Mouse (Mus musculus) adrenal gland, adult 18-20 months (tissue): ENCODE results near the gene Lrrc17. TPM values are rescaled to one million over a fixed set of nuclear protein-coding genes. Genes with fewer than 3 reads are reported as not detected.
"Not testable (repeated sequence)": the region's sequence is repeated elsewhere in the genome, so short reads cannot be mapped to it uniquely, and the experiment has no call there.

Source experiments
- DNase-seq, 2 experiments: peaks; one replicate each; pipeline ENCODE4 v3.0.0; 2021 to 2022; ENCODE audit warnings: low spot score in 2 of 2
- total RNA-seq, 2 experiments: library from RNA; stranded (reverse); gene quantifications; 1 replicate in 1 of 2; 2 replicates in 1 of 2; pipeline ENCODE4 v1.2.3; 2021

The Lrrc17 gene
- total RNA-seq, 2 experiments from 2014 or later = 3.0 to 3.4 TPM

- DNase-seq = peak in 1 of 2 experiments; percentile 9
Observed at GRCm38 (mm10) chr5:21532921-21533320, 10.4 kb upstream of the Lrrc17 start.

DNA sequence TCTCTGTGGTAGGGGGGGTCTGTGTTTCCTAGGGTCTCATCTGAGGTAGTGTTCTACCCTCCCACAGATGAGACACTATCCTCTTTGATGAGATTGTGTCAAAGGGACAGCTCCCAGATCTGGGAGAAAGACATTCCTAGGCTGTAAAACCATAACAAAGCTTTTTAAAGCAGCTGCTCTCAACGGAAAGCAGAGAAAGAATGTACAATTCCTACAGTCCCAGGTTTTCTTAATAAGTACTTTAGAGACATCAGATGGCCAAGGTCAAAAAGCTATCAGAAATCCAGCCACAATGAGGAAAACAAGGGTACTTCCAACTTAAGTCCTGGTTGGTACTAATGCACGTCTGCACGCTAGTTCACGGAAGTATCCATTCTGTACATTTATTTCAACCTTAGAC lies 1.1 kb upstream of the Lrrc17 start:
- no peak for DNase-seq

DNA sequence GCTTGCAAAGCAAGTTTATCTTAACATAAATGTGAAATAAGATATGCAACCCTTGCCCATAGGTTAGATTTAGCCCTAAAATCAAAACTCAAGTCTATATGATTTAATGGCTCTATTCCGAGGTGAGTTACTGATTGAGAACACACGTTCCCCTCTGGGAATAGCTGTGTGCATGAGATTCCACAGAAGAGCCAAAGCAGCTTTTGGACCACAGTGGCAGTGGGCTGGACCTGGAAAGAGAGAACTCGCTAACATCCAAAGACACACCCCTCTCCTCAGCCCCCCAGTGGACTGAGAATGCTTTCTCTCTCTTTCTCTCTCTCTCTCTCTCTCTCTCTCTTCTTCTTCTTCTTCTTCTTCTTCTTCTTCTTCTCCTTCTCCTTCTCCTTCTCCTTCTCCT lies 1.5 kb downstream of the Lrrc17 start:
- no peak for DNase-seq

GRCm38 (mm10) chr5:21545227-21545626 lies 1.9 kb downstream of the Lrrc17 start:
- no peak for DNase-seq

DNA sequence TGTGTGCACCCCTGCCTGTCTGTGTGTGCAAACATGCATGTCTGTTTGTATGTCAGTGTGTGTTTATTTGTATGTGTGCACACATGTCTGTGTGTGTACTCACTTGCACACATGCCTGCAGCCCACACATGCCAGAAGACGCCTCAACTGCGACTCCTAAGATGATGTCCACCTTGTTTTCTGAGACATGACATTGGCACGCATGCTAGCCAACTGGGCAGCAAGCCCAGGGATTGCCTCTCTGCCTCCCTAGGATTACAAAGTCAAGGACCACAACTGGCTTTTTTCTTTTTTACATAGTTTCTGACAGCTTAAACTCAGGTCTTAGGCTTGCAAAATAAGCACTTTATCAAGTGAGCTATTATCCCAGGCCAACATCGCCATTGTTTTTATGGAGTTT lies 2.4 kb downstream of the Lrrc17 start:
- DNase-seq = no peak

DNA sequence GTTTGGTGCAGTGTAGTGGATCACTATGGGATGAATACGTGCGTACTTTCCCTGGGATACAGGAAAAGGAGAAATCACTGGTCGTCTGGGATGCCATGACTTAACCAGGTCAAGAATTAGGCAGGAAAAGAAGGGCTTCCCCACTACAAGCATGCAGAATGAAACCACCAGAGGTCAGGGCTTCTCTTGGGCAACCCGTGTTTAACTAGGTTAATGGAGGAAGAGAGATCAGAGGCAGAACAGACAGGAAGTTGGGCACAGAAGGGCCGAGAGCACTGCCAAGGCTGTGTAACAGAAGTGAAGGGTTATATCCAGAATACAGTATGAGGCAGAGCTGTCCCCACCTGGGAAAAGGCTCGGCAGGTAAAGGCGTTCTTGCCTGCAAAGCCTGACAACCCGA lies 3.6 kb downstream of the Lrrc17 start:
- no peak for DNase-seq

DNA sequence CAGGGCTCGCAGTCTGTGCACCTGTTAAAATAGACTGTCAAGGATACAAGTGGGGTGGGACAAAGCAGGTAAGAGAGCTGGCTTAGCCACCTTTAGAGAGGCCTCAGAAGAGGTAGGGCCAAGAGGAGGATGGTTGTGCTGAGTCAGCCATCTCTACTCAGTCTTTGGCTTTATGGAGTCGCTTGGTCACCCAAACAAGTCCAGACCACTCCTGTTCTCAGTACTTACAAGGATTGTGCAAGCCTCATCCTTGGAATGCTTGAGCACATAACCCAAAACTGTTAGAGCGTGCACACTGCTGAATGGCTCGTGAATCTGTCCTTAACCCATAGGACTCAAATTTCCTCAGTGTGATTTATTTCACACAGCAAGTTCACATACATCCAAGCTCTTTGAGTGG lies 10.3 kb downstream of the Lrrc17 start:
- no peak for DNase-seq

DNA sequence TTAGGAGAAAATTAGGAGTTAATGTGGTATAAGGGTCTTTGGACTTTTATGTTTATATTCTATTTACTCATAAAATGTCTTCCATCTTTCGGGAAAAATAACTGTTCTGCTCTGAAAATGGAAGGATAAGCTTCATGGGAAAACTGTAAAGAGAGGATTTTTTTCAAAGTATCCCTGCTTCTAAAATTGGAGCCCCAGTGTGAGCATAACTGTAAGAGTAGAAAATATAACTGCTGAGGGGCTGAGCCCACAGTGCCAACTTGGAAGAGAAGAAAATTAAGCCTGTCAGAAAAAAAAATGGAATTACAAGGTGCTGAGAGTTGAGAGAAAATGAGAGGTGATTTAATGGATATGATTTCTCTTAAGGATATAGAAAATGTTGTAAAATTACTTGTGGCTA lies 11.4 kb downstream of the Lrrc17 start:
- no peak for DNase-seq

- DNase-seq = no peak
Observed at GRCm38 (mm10) chr5:21556502-21556901, 13.1 kb downstream of the Lrrc17 start.

DNA sequence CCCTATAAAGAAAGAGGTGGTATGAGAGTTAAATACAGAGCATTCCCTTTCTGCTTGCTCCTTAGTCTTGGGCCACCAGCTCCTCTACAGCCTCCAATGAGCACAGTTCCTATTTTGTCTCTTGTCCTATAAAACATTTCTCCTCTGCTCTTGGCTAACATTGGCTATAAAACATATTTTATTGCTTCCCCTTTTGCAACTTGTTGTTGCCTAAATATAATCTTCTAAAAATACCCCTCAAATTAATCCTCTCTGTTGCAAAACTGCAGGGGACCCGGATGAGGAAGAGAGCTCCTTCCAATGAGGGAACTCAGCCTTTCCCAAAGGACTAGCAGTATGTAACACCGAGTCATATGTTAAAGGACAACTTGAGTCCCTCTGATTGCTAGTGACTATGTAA lies 20.6 kb downstream of the Lrrc17 start:
- no peak for DNase-seq

DNA sequence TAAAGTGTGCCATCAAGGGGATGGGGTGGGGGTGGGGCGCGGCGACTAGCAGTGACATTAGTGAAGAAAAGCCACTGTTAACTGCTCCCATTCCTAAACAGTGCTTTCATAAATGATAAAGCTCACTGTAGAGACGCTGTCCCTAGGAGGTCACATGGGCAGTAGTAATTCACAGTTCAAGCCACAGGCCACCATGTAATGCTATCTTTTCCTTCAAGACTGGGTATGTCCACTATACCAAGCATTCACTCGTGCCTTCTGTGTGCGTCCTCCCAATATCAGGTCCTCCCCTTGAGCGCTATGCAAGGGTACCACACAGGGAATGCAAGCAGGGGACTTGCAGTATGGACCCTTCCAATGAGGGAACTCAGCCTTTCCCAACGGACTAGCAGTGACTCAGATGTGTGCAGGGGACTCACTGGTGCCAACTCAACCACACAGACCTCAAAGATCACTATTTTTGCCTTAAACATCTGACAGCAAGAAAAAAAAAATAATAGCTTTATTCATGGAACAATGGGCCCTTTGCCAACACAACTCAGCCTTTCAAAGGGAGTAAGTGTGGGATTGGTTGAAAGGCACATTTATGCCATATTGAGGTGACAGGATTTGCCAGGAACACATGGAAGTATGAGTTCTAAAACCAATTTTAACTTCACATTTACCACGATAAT lies 22.2 kb downstream of the Lrrc17 start:
- no peak for DNase-seq

GRCm38 (mm10) chr5:21567784-21568183 lies 24.4 kb downstream of the Lrrc17 start:
- DNase-seq = no peak

- no peak for DNase-seq
Observed at GRCm38 (mm10) chr5:21572764-21573416, 29.5 kb downstream of the Lrrc17 start.

DNA sequence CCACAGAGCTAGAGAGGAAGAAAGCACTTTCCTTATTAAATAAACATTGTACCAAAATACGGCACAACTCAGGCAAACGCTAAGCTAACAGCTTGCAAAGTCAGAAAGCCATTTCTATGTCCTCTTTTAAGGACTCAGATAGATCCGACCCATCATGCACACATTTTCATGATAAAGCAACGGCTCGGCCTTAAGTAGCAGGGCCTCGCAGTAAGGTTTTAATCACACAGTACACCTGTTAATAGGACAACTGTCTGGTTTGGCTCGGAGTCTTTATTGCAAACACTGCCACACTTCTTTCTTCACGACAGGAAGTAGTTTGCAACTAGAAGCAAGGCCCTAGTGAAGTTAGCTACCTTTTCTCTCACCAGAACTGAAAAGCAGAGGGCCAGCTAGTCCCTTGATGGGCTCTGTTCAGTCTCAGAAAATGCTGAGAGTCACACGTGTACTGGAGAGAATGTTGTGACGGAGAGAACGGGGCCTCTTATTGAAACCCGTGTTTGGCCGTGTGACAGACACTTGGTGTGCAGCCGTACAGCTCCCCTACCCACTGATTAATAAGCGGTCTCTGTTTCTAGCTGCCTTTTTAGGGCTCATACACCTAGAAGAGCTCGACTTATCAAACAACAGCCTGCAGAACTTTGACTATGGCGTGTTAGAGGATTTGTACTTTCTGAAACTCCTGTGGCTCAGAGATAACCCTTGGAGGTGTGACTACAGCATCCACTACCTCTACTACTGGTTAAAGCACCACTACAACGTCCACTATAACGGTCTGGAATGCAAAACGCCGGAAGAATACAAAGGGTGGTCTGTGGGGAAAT lies 31.2 kb downstream of the Lrrc17 start:
- DNase-seq = no peak

DNA sequence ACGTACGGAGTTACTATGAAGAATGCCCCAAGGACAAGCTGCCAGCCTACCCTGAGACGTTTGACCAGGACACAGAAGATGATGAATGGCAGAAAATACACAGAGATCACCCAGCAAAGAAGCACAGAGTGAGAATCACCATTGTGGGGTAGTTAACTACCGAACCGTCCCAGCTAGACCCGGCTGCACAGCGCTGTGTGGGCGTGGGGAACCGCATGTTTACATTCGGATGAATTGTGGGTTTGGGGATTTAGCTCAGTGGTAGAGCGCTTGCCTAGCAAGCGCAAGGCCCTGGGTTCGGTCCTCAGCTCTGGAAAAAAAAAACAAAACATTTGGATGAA lies 31.8 kb downstream of the Lrrc17 start:
- no peak for DNase-seq

DNA sequence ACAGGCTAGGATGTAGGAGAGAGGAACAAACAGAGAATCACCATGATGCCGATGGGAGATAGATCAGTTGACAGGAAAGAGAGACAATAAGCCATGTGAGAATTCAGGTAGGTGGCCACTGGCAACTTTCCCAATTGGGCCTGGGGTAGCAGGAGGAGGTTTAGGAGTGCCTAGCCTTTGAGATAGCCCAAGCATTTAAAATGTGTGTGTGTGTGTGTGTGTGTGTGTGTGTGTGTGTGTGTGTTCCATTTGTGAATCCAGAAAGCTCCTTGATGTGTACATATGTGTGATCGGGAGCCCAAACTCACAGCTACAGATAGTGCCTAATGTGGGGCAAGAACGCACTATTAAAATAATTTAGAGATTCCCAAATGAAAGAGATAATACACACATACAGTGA lies 34.8 kb downstream of the Lrrc17 start:
- no peak for DNase-seq

DNA sequence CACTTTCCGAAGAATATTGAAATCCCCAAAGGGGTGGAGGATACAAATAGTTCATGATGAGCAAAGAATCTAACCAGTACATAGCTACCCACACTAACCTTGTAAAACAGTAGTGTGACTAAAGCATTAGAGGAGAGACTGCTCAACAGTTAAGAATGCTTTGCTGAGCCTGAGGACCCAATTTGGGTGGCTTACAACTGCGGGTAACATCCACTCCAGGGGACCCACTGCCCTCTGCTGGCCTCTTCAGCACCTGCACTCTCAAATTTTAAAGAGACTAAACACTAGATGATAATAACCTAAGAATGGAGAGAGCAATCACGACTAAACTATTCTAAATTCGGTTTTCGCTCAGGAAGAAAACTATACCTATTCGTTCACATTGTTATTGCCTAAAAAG lies 43.4 kb downstream of the Lrrc17 start:
- DNase-seq = peak; percentile 40 to 48

DNA sequence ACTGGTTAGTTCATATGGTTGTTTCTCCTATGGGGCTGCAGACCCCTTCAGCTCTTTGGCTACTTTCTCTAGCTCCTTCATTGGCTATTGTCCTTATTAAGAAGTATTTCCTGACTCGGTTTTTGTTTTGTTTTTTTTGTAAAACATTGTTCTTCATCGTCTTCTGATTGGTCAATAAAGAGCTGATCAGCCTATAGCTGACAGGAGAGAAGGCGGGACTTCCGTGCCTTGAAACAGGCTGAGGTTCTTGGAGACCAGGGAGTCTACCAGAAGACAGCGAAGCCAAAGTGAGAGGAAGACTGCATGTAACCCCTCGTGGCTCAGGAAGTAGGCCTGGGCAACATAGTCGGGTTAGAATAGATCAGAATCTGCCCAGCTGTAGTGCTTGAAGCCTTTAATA lies 44.3 kb downstream of the Lrrc17 start:
- no peak for DNase-seq

- no peak for DNase-seq
Observed at GRCm38 (mm10) chr5:21588220-21588619, 44.9 kb downstream of the Lrrc17 start.

GRCm38 (mm10) chr5:21592106-21592505 lies 48.7 kb downstream of the Lrrc17 start:
- DNase-seq = no peak

DNA sequence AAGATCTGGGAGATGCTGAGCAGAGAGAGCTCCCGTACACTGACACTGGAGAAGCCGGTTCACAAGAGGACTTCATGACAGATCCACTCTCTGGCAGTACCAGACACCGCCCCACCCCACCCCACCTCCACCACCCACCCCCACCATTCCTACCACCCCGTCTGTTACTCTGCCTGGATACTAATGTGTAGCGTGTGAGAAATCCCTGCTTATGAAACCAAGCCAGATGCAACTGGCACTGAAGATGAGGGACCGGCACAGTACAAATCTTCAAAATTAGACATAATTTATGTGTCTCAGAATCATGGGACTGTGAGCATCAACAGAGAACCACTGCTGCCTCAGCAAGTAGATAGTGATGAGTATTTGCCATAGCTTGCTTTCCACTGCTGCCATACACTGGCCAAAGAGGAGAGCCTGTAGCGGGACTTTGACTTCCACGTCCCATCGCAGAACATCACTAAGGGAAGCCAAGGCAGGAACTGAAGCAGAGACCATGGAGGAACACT lies 49.9 kb downstream of the Lrrc17 start:
- no peak for DNase-seq

- DNase-seq = not testable (repeated sequence)
Observed at GRCm38 (mm10) chr5:21599536-21599935, 56.2 kb downstream of the Lrrc17 start.
